Mouse (Mus musculus) heart, embryonic 14.5 days (tissue): ENCODE results near the gene Specc1. TPM values are rescaled to one million over a fixed set of nuclear protein-coding genes. Genes with fewer than 3 reads are reported as not detected.

Source experiments
- ATAC-seq: fragments of 200-750 bp; cut with Nextera tagmentation; 2 replicates; pipeline ENCODE4 v1.8.0; 2017; ENCODE audit warnings: low read depth, moderate TSS enrichment; ENCODE audit not compliant: insufficient number of reproducible peaks, insufficient read depth, low FRiP score
- H3K27ac ChIP-seq, 2 experiments: fragments of 200-500 bp in 1 of 2; fragments of 300-500 bp in 1 of 2; sonication (generic) in 1 of 2; replicated peaks in 1 of 2; 2 replicates each; pipeline ENCODE4 v1.5.1; 2012 to 2014; ENCODE audit warnings: low read depth in 2 of 2, low read length in 2 of 2, control low read depth in 1 of 2, mild to moderate bottlenecking in 1 of 2, mixed read lengths in 1 of 2; ENCODE audit not compliant: control insufficient read depth in 1 of 2, insufficient read depth in 1 of 2
- H3K27me3 ChIP-seq: fragments of 300-500 bp; sonication (generic); 2 replicates; pipeline ENCODE4 v1.6.1; 2014; ENCODE audit warnings: mild to moderate bottlenecking, low read length, control low read depth; ENCODE audit not compliant: control insufficient read depth, insufficient read depth
- H3K36me3 ChIP-seq: fragments of 300-500 bp; sonication (generic); 2 replicates; pipeline ENCODE4 v1.6.1; 2014; ENCODE audit warnings: mild to moderate bottlenecking, control low read depth, low read length, mixed read lengths; ENCODE audit not compliant: control insufficient read depth, insufficient read depth
- H3K4me1 ChIP-seq, 2 experiments: fragments of 200-500 bp in 1 of 2; fragments of 300-500 bp in 1 of 2; sonication (generic) in 1 of 2; 2 replicates each; pipeline ENCODE4 v1.6.1; 2012 to 2014; ENCODE audit warnings: low read length in 2 of 2, control low read depth in 1 of 2, mixed read lengths in 1 of 2; ENCODE audit not compliant: control insufficient read depth in 2 of 2, insufficient read depth in 2 of 2
- H3K4me2 ChIP-seq: fragments of 300-500 bp; sonication (generic); 2 replicates; pipeline ENCODE4 v1.6.1; 2014; ENCODE audit warnings: mild to moderate bottlenecking, low read length
- H3K4me3 ChIP-seq, 2 experiments: fragments of 200-500 bp in 1 of 2; fragments of 300-500 bp in 1 of 2; sonication (generic) in 1 of 2; 2 replicates each; pipeline ENCODE4 v1.5.1; 2012 to 2014; ENCODE audit warnings: low read length in 2 of 2, mild to moderate bottlenecking in 2 of 2, control low read depth in 1 of 2, low read depth in 1 of 2, moderate library complexity in 1 of 2; ENCODE audit not compliant: control insufficient read depth in 1 of 2, insufficient read depth in 1 of 2
- H3K9ac ChIP-seq: fragments of 300-500 bp; sonication (generic); 2 replicates; pipeline ENCODE4 v1.6.1; 2014; ENCODE audit warnings: mild to moderate bottlenecking, low read length
- H3K9me3 ChIP-seq: fragments of 300-500 bp; sonication (generic); 2 replicates; pipeline ENCODE4 v1.6.1; 2016; ENCODE audit warnings: low read length, control low read depth; ENCODE audit not compliant: control insufficient read depth
- WGBS: fragments of 180-500 bp; shearing (Covaris S2); extraction: QIAGEN DNeasy Blood & Tissue Kit; methylation state at CpG from one replicate; pipeline ENCODE4 v1.1.7; 2014; 5-methylcytosine and 5-hydroxymethylcytosine counted together
- polyA plus RNA-seq: library from polyadenylated mRNA; unstranded; fragments of >200 nt; fragmentation: Nextera tagmentation; extraction: Ambion mirVana; gene quantifications from 2 replicates; pipeline ENCODE4 v1.2.1, GENCODE M21; 2014

The Specc1 gene
- polyA plus RNA-seq, 1 experiment from 2014 or later, result 12.1 TPM

GRCm38 (mm10) chr11:62247759-62248400 is 291.3 kb downstream of the Specc1 start:
- 34% methylated on average over 18 of the region's 18 CpGs for WGBS
- peaks cover 32% of the 10 kb centered on the region for H3K27me3 ChIP-seq

DNA sequence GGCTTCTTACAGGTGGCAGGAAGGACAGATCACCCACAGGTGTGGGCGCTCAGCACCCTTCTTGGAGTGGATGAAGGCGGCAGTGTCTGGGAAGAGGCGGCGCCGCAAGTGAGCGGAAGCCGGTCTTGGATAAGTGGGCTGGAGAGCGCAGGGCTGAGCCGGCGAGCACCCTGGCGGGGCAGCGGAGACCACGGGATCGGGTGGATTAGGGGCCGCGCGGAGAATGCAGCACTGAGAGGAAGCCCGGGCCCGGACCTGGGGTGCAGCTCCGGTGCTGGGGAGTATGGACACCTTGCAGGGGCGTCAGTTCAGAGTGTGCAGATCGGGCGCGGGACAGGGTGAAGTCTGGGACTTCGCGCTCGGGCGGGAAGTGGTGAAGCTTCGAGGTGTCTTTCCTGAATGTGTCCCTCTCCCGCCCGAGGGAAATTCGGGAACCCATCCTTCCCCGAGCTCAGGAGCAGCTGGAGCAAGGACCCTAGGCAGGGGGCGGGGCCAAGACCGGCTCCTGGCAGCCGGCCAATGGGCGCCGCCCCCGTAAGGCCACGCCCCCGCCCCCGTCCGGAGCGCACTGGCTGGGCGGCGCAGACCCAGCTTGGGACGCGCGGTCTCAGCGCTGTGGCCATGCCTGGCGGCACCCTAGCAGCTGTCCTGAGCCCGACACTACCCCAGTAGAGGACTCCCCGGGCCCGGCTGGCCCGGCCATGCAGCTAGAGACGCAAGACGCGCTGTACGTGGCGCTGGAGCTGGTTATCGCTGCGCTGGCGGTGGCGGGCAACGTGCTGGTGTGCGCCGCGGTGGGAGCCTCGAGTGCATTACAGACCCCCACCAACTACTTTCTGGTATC is 292.1 kb downstream of the Specc1 start, which contains the start of gene Adora2b:
TSS of gene Adora2b (plus strand) at position 584 of the 844 bp plus-strand sequence.
- Histone ChIP-seq H3K36me3 (no peaks in the 10 kb centered on the region), H3K27me3 (peaks cover 32% of the 10 kb centered on the region), H3K4me3 (peak within 1 kb of the TSS; percentile 54 to 60), H3K4me1 (peaks cover 5 to 11% of the 10 kb centered on the region in 2 experiments; a peak in 3 of 4 replicates), H3K9ac (peak within 1 kb of the TSS; percentile 66), H3K27ac (no peak within 1 kb of the TSS), H3K4me2 (peak within 1 kb of the TSS; percentile 100), H3K9me3 (peaks cover 4% of the 10 kb centered on the region; the same call in 1 of the 2 replicates)
- under 1% methylated on average over 69 of the region's 69 CpGs for WGBS
- ATAC-seq, result peak; percentile 80

More at GRCm38 (mm10) chr11:62247759-62248400, 291.3 kb downstream of the Specc1 start:
- H3K9me3 ChIP-seq, result peaks cover 4% of the 10 kb centered on the region; the same call in 1 of the 2 replicates
- no peaks in the 10 kb centered on the region for H3K36me3 ChIP-seq
- no peak for ATAC-seq
- no peak overlapping the region for H3K27ac ChIP-seq
- H3K9ac ChIP-seq, result peak overlapping the region; percentile 66
- H3K4me2 ChIP-seq, result peak overlapping the region; percentile 100
- H3K4me3 ChIP-seq, result peak overlapping the region; percentile 54 to 60
- H3K4me1 ChIP-seq, result peaks cover 5 to 11% of the 10 kb centered on the region in 2 experiments; a peak in 3 of 4 replicates

DNA sequence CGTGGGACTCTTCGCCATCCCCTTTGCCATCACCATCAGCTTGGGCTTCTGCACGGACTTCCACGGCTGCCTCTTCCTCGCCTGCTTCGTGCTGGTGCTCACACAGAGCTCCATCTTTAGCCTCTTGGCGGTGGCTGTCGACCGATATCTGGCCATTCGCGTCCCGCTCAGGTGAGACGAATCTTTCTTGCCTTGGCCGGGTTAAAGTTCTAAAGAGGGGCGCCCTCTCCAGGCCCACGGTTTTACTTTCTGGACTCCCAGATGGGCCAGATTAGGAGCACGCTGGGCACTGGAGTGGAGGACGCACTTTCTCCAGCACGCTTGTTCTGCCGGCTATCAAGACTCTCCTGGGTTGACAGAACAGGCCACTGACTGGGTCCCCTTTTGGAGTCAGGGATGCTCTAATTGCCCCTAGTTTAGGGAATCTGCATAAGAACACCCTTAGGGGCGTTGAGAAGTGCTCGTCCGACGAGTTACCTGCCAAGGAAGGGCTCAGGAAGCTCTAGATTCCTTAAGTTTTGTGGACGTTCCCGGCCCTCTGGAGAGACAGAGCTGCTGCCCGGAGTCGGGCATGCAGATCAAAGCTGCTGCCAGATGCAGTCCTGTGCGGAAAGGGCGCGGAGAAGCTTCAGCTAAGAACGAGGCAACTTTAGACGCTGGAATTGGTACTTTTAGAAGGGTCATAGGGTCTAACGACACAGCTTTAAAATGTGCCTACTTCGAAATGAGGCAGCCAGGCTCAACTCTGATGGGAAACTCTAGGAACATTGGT is 292.9 kb downstream of the Specc1 start:
- H3K9me3 ChIP-seq, result peaks cover 4% of the 10 kb centered on the region; the same call in 1 of the 2 replicates
- ATAC-seq, result no peak
- peaks cover 32% of the 10 kb centered on the region for H3K27me3 ChIP-seq
- H3K9ac ChIP-seq, result peak overlapping the region; percentile 66
- peaks cover 5 to 11% of the 10 kb centered on the region in 2 experiments; a peak in 3 of 4 replicates for H3K4me1 ChIP-seq
- peak overlapping the region; percentile 100 for H3K4me2 ChIP-seq
- H3K4me3 ChIP-seq, result peak overlapping the region; percentile 54 to 60
- 4% methylated on average over 35 of the region's 35 CpGs for WGBS
- H3K36me3 ChIP-seq, result no peaks in the 10 kb centered on the region
- no peak overlapping the region for H3K27ac ChIP-seq

GRCm38 (mm10) chr11:62251047-62251446 is 294.5 kb downstream of the Specc1 start:
- no peak overlapping the region for H3K4me2 ChIP-seq
- H3K36me3 ChIP-seq, result no peaks in the 10 kb centered on the region
- 64% methylated on average over 11 of the region's 11 CpGs for WGBS
- H3K4me1 ChIP-seq, result peaks cover 5 to 11% of the 10 kb centered on the region in 2 experiments; a peak in 3 of 4 replicates
- H3K27me3 ChIP-seq, result peaks cover 32% of the 10 kb centered on the region
- ATAC-seq, result no peak
- H3K27ac ChIP-seq, result no peak overlapping the region
- no peaks in the 10 kb centered on the region for H3K9me3 ChIP-seq
- H3K9ac ChIP-seq, result no peak overlapping the region
- no peak overlapping the region for H3K4me3 ChIP-seq

DNA sequence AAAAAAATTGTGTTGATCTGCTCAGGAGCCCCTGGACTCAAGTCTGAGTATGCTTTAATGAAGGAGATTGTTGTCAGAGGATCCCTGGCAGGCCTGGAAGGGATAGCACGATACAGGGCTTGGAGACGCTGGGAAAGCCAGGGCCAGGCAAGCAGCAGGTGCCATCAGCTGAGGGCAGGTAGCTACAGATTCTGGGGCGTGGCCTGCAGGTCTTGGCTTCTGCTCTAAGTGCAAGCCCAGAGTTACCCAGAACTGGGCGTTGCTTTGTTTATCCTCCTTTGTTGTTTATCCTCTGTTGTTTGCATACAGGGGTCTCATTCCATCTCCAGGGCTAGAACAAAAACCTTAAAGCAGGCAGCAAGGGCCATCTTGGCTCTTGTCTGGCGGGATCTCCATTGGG is 296.8 kb downstream of the Specc1 start:
- H3K36me3 ChIP-seq, result no peaks in the 10 kb centered on the region
- no peak for ATAC-seq
- H3K9ac ChIP-seq, result no peak overlapping the region
- H3K4me1 ChIP-seq, result peaks cover 3 to 11% of the 10 kb centered on the region in 2 experiments; a peak in 3 of 4 replicates
- no peak overlapping the region for H3K4me2 ChIP-seq
- peaks cover 32% of the 10 kb centered on the region for H3K27me3 ChIP-seq
- H3K27ac ChIP-seq, result no peak overlapping the region
- H3K9me3 ChIP-seq, result no peaks in the 10 kb centered on the region
- WGBS, result 69% methylated on average over 5 of the region's 5 CpGs
- no peak overlapping the region for H3K4me3 ChIP-seq

DNA sequence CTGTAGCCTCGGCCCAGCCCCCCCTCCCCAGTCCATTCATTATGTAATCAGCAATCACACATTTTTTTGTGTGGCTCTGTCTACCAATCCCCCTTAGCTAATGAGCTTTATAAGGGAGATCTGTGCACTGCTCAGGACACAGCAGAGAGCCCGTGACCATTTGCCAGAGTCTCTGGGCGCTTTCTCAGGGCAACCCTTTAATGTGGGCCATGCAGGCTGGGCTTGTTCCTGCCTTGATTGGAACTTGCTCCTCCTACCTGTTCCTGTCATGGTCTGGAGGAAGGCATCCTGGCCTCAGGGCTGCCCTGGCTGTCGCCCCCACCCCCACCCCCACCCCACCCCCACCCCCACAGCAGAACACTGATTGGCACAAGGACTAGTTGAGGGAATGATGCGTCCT is 302.7 kb downstream of the Specc1 start:
- Histone ChIP-seq H3K36me3 (no peaks in the 10 kb centered on the region), H3K9me3 (no peaks in the 10 kb centered on the region), H3K27ac (no peak overlapping the region), H3K27me3 (0 out of 2 replicates have a peak, but pooled peaks cover 7% of the 10 kb centered on the region), H3K4me2 (no peak overlapping the region), H3K9ac (no peak overlapping the region), H3K4me3 (no peak overlapping the region), H3K4me1 (peaks cover 0 to 3% of the 10 kb centered on the region in 2 experiments; a peak in 1 of 4 replicates)
- ATAC-seq, result no peak
- 47% methylated on average over 5 of the region's 5 CpGs for WGBS

DNA sequence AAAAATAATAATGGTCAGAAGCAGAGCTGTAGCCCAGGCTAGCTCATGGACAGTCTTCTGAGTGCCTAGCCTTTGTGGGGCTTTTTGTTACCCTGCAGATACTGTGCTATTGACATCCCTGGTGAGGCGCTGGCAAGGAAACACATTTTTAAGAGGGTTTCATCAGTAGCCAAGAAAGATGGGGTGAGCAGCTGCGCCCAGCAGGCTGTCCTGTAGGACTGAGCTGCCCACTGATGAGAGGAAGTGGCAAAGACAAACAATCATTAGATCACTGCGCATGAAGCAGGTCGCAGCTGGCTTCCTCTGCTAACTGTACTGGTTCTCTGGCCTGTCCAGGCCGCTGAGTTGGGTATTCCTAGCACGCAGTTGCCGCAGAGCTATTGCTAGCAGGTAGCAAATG is 307.0 kb downstream of the Specc1 start:
- H3K27ac ChIP-seq, result no peak overlapping the region
- WGBS, result 69% methylated on average over 7 of the region's 7 CpGs
- H3K4me1 ChIP-seq, result peaks cover 3 to 7% of the 10 kb centered on the region in 2 experiments; a peak in 1 of 4 replicates
- no peak overlapping the region for H3K9ac ChIP-seq
- H3K4me3 ChIP-seq, result no peak overlapping the region
- H3K36me3 ChIP-seq, result no peaks in the 10 kb centered on the region
- H3K9me3 ChIP-seq, result no peaks in the 10 kb centered on the region
- no peak overlapping the region for H3K4me2 ChIP-seq
- H3K27me3 ChIP-seq, result 0 out of 2 replicates have a peak, but pooled peaks cover 12% of the 10 kb centered on the region
- ATAC-seq, result no peak
